Mouse (Mus musculus): ENCODE results near the gene Lrrk2. TPM values are rescaled to one million over a fixed set of nuclear protein-coding genes. Genes with fewer than 3 reads are reported as not detected.

The Lrrk2 gene
- total RNA-seq (2023): 100 to 1,000 TPM; 132 to 160 TPM

DNA sequence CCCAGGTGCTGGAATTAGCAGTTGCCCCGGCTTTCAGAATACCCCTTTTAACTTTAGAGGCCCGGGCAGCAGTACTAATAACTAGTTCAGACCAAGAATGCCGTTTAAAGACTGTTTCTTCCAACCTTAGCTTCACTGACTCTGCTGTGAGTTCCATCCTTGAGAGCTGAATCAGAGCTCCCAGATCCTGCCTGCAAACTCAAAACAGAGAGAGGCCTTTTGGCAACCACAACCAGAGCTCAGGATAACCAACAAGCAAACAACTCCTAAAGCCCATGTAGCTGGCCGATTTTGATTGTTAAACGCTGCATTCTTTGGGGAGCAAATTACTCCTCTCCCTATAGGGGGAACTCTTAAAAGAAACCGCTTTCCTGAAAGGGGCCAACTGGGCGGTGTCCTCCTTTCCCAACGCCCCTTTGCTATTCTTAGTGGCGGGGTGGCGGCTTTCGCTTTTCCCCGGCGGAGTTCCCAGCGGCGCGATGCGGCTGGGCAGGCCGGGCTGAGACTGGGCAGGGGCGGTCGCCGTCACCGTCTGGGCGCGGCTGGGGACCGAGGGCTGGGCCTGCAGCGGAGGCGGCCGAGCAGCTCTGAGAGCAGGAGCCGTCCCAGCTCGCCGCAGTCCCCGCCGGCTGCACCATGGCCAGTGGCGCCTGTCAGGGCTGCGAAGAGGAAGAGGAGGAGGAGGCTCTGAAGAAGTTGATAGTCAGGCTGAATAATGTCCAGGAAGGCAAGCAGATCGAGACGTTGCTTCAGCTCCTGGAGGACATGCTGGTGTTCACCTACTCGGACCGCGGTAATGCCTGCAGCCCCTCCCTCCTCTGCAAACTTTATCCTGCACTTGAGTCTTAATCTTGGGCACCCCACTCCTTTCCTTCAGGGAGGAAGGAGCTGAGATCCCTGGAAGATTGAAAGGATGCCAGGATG lies at the start of gene Lrrk2:
Gene Lrrk2, plus strand, starts transcription at position 531 of the 924 bp plus-strand sequence.

DNA sequence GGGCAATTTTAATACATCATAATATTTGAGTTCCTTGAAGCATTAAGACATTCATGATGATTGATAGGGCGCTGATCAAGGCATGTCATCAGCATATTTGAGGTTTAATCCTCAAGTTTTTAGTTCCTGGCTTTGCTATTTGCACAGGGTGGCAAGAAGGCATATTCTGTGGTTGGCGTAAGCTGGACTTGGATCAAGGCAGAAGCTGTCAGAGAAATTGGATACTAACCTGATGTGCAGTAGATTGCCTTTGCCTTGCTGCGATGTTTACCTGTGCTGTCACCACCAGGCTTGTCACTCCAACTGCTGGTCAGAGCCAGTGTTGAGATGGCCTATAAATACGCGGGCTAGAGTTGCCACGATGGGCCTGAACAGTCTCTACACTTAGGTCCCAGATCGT lies 165.0 kb downstream of the Lrrk2 start, which contains the start of gene Smgc:
Gene Smgc, plus strand, starts transcription at position 301 of the 400 bp plus-strand sequence.

Other genes starting within 250 kb of the Lrrk2 start
- gene Slc2a13, start 99.9 kb upstream of the Lrrk2 start, total RNA-seq (2023): under 1 TPM; 0.07 to 0.13 TPM
- not detected for gene Smgc, start 165.1 kb downstream of the Lrrk2 start, total RNA-seq (2023)

Data from neutrophil, adult 83 days (primary cell).